Mouse (Mus musculus): ENCODE measurements around the gene Msi2. TPM values are rescaled to one million over a fixed set of nuclear protein-coding genes. Genes with fewer than 3 reads are reported as not detected.

Msi2 gene
- polyA plus RNA-seq, 1 experiment from 2014 or later = 15.1 TPM

- Histone ChIP-seq H3K4me3 (ENCODE audit: low read length) (no peak overlapping the region), H3K4me1 (replicated peaks; ENCODE audit: control insufficient read depth, insufficient read depth, low read length) (peaks cover 30% of the 10 kb centered on the region), H3K9me3 (ENCODE audit: control insufficient read depth, low read length) (no peaks in the 10 kb centered on the region), H3K27ac (ENCODE audit: low read length) (peak overlapping the region; percentile 61), H3K9ac (ENCODE audit: low read length) (no peak overlapping the region), H3K27me3 (ENCODE audit: control insufficient read depth, insufficient read depth, low read depth, low read length) (no peaks in the 10 kb centered on the region), H3K4me2 (ENCODE audit: low read depth, low read length) (no peak overlapping the region), H3K36me3 (ENCODE audit: control insufficient read depth, insufficient read depth, low read length) (peaks cover 2% of the 10 kb centered on the region; the same call in 1 of the 2 replicates)
- WGBS = 61% methylated on average over 12 of the region's 12 CpGs
- peak; percentile 90 for ATAC-seq (ENCODE audit: low read depth)
Observed at GRCm38 (mm10) chr11:88607725-88608383, 110.5 kb downstream of the Msi2 start.

GRCm38 (mm10) chr11:88605771-88606170 is 112.5 kb downstream of the Msi2 start:
- H3K4me1 ChIP-seq (replicated peaks; ENCODE audit: control insufficient read depth, insufficient read depth, low read length) = peaks cover 22% of the 10 kb centered on the region
- H3K9ac ChIP-seq (ENCODE audit: low read length) = no peak overlapping the region
- ATAC-seq (ENCODE audit: low read depth) = no peak
- no peaks in the 10 kb centered on the region for H3K9me3 ChIP-seq (ENCODE audit: control insufficient read depth, low read length)
- no peak overlapping the region for H3K27ac ChIP-seq (ENCODE audit: low read length)
- 89% methylated on average over 6 of the region's 6 CpGs for WGBS
- no peak overlapping the region for H3K4me2 ChIP-seq (ENCODE audit: low read depth, low read length)
- peaks cover 2% of the 10 kb centered on the region; the same call in 1 of the 2 replicates for H3K36me3 ChIP-seq (ENCODE audit: control insufficient read depth, insufficient read depth, low read length)
- no peak overlapping the region for H3K4me3 ChIP-seq (ENCODE audit: low read length)
- no peaks in the 10 kb centered on the region for H3K27me3 ChIP-seq (ENCODE audit: control insufficient read depth, insufficient read depth, low read depth, low read length)

GRCm38 (mm10) chr11:88605098-88605525 is 113.2 kb downstream of the Msi2 start:
- Histone ChIP-seq H3K4me1 (replicated peaks; ENCODE audit: control insufficient read depth, insufficient read depth, low read length) (peaks cover 22% of the 10 kb centered on the region), H3K9me3 (ENCODE audit: control insufficient read depth, low read length) (no peaks in the 10 kb centered on the region), H3K4me2 (ENCODE audit: low read depth, low read length) (no peak overlapping the region), H3K9ac (ENCODE audit: low read length) (no peak overlapping the region), H3K27me3 (ENCODE audit: control insufficient read depth, insufficient read depth, low read depth, low read length) (no peaks in the 10 kb centered on the region), H3K36me3 (ENCODE audit: control insufficient read depth, insufficient read depth, low read length) (peaks cover 2% of the 10 kb centered on the region; the same call in 1 of the 2 replicates), H3K4me3 (ENCODE audit: low read length) (no peak overlapping the region), H3K27ac (ENCODE audit: low read length) (no peak overlapping the region)
- WGBS = 52% methylated on average over 12 of the region's 12 CpGs
- ATAC-seq (ENCODE audit: low read depth) = no peak

GRCm38 (mm10) chr11:88604635-88605034 is 113.7 kb downstream of the Msi2 start:
- no peak overlapping the region for H3K27ac ChIP-seq (ENCODE audit: low read length)
- H3K4me1 ChIP-seq (replicated peaks; ENCODE audit: control insufficient read depth, insufficient read depth, low read length) = peaks cover 25% of the 10 kb centered on the region
- H3K36me3 ChIP-seq (ENCODE audit: control insufficient read depth, insufficient read depth, low read length) = peaks cover 2% of the 10 kb centered on the region; the same call in 1 of the 2 replicates
- H3K9ac ChIP-seq (ENCODE audit: low read length) = no peak overlapping the region
- H3K4me3 ChIP-seq (ENCODE audit: low read length) = no peak overlapping the region
- H3K9me3 ChIP-seq (ENCODE audit: control insufficient read depth, low read length) = no peaks in the 10 kb centered on the region
- no peak for ATAC-seq (ENCODE audit: low read depth)
- no peak overlapping the region for H3K4me2 ChIP-seq (ENCODE audit: low read depth, low read length)
- no peaks in the 10 kb centered on the region for H3K27me3 ChIP-seq (ENCODE audit: control insufficient read depth, insufficient read depth, low read depth, low read length)
- 64% methylated on average over 2 of the region's 2 CpGs for WGBS

DNA sequence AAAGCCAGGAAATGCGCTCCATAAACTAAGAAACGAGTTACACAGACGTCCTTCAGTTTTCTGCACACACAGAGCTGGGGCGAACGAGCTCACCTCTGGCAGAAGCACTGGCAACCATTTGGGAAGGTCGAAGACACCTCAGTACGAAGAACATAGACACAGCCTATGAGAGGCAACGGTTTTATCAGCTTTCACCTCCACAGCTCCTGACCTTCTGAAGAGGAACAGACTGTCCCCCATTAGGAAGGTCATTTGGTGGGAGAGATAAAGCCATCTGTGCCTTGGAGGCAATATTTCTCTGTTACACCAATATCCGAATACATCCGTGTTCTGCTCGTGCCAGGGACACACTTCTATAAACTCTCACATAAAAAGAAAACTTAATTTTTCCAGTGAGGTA is 114.9 kb downstream of the Msi2 start:
- 76% methylated on average over 11 of the region's 11 CpGs for WGBS
- Histone ChIP-seq H3K36me3 (ENCODE audit: control insufficient read depth, insufficient read depth, low read length) (peaks cover 2% of the 10 kb centered on the region; the same call in 1 of the 2 replicates), H3K4me1 (replicated peaks; ENCODE audit: control insufficient read depth, insufficient read depth, low read length) (peaks cover 27% of the 10 kb centered on the region), H3K9ac (ENCODE audit: low read length) (no peak overlapping the region), H3K9me3 (ENCODE audit: control insufficient read depth, low read length) (no peaks in the 10 kb centered on the region), H3K4me2 (ENCODE audit: low read depth, low read length) (no peak overlapping the region), H3K27me3 (ENCODE audit: control insufficient read depth, insufficient read depth, low read depth, low read length) (no peaks in the 10 kb centered on the region), H3K27ac (ENCODE audit: low read length) (no peak overlapping the region), H3K4me3 (ENCODE audit: low read length) (no peak overlapping the region)
- no peak for ATAC-seq (ENCODE audit: low read depth)

DNA sequence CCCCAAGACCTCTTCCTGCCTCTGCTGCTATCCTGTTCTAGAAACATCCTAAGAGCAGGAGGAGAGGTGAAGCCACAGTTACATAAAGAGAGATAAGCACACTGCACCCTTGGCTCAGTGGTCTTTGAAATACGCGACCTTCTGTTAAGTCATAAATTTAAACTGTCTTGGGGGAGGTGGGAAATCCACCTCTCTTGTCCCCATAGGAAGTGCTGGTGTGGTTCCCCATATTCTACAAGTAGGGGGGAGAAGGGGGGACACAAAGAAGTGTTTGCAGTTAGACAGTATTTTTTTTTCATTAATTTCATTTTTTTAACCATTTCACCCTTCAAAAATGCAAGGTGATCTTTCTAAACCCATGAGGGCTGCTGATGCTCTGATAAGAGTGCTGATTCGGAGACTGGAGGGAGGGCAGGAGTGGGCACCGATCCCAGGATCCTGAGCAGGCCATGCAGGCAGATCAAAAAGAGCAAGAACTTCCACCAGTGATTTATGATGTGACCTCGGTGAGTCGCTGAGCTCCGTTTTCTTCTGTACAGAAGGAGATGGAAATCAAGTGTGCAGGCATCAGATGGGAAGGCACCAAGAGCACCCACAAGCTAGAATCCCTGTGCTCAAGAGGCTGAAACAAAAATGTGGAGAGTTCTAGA is 115.7 kb downstream of the Msi2 start:
- H3K36me3 ChIP-seq (ENCODE audit: control insufficient read depth, insufficient read depth, low read length) = peaks cover 2% of the 10 kb centered on the region; the same call in 1 of the 2 replicates
- no peak overlapping the region for H3K9ac ChIP-seq (ENCODE audit: low read length)
- no peak overlapping the region for H3K27ac ChIP-seq (ENCODE audit: low read length)
- H3K27me3 ChIP-seq (ENCODE audit: control insufficient read depth, insufficient read depth, low read depth, low read length) = no peaks in the 10 kb centered on the region
- 52% methylated on average over 7 of the region's 7 CpGs for WGBS
- H3K4me2 ChIP-seq (ENCODE audit: low read depth, low read length) = no peak overlapping the region
- peaks cover 26% of the 10 kb centered on the region for H3K4me1 ChIP-seq (replicated peaks; ENCODE audit: control insufficient read depth, insufficient read depth, low read length)
- H3K9me3 ChIP-seq (ENCODE audit: control insufficient read depth, low read length) = no peaks in the 10 kb centered on the region
- H3K4me3 ChIP-seq (ENCODE audit: low read length) = no peak overlapping the region
- ATAC-seq (ENCODE audit: low read depth) = no peak

GRCm38 (mm10) chr11:88600194-88600593 is 118.1 kb downstream of the Msi2 start:
- Histone ChIP-seq H3K9me3 (ENCODE audit: control insufficient read depth, low read length) (no peaks in the 10 kb centered on the region), H3K36me3 (ENCODE audit: control insufficient read depth, insufficient read depth, low read length) (peaks cover 2% of the 10 kb centered on the region; the same call in 1 of the 2 replicates), H3K27ac (ENCODE audit: low read length) (no peak overlapping the region), H3K27me3 (ENCODE audit: control insufficient read depth, insufficient read depth, low read depth, low read length) (no peaks in the 10 kb centered on the region), H3K4me3 (ENCODE audit: low read length) (no peak overlapping the region), H3K4me2 (ENCODE audit: low read depth, low read length) (no peak overlapping the region), H3K4me1 (replicated peaks; ENCODE audit: control insufficient read depth, insufficient read depth, low read length) (peaks cover 24% of the 10 kb centered on the region), H3K9ac (ENCODE audit: low read length) (no peak overlapping the region)
- ATAC-seq (ENCODE audit: low read depth) = no peak
- WGBS = 91% methylated on average over 3 of the region's 3 CpGs

GRCm38 (mm10) chr11:88599332-88600130 is 118.8 kb downstream of the Msi2 start:
- Histone ChIP-seq H3K4me3 (ENCODE audit: low read length) (no peak overlapping the region), H3K27ac (ENCODE audit: low read length) (peak overlapping the region; percentile 7; the same call in 1 of the 2 replicates), H3K4me2 (ENCODE audit: low read depth, low read length) (no peak overlapping the region), H3K4me1 (replicated peaks; ENCODE audit: control insufficient read depth, insufficient read depth, low read length) (peaks cover 24% of the 10 kb centered on the region), H3K36me3 (ENCODE audit: control insufficient read depth, insufficient read depth, low read length) (peaks cover 2% of the 10 kb centered on the region; the same call in 1 of the 2 replicates), H3K9ac (ENCODE audit: low read length) (no peak overlapping the region), H3K9me3 (ENCODE audit: control insufficient read depth, low read length) (no peaks in the 10 kb centered on the region), H3K27me3 (ENCODE audit: control insufficient read depth, insufficient read depth, low read depth, low read length) (no peaks in the 10 kb centered on the region)
- ATAC-seq (ENCODE audit: low read depth) = no peak
- 55% methylated on average over 17 of the region's 17 CpGs for WGBS

GRCm38 (mm10) chr11:88598848-88599175 is 119.5 kb downstream of the Msi2 start:
- Histone ChIP-seq H3K4me1 (replicated peaks; ENCODE audit: control insufficient read depth, insufficient read depth, low read length) (peaks cover 29% of the 10 kb centered on the region), H3K9me3 (ENCODE audit: control insufficient read depth, low read length) (no peaks in the 10 kb centered on the region), H3K27ac (ENCODE audit: low read length) (0 out of 2 replicates have a peak overlapping the region, but pooled peaks have one; percentile 12), H3K4me2 (ENCODE audit: low read depth, low read length) (no peak overlapping the region), H3K9ac (ENCODE audit: low read length) (no peak overlapping the region), H3K36me3 (ENCODE audit: control insufficient read depth, insufficient read depth, low read length) (peaks cover 2% of the 10 kb centered on the region; the same call in 1 of the 2 replicates), H3K4me3 (ENCODE audit: low read length) (no peak overlapping the region), H3K27me3 (ENCODE audit: control insufficient read depth, insufficient read depth, low read depth, low read length) (no peaks in the 10 kb centered on the region)
- no peak for ATAC-seq (ENCODE audit: low read depth)
- 58% methylated on average over 3 of the region's 3 CpGs for WGBS
